In genomic region chr3:55781429-55782055, GRCm38 (mm10) we compare ENCODE assay signal across 12 mouse cellular contexts. TPM values are rescaled to one million over a fixed set of nuclear protein-coding genes. Genes with fewer than 3 reads are reported as not detected.
DNase-seq lines count a peak whose midpoint lies in the region; ATAC-seq and TF ChIP-seq lines count a peak whose summit lies in the region.
"Had no signal": no experiment of that assay in that cellular context is flagged by ENCODE, and none has a peak within 500 bp of the region (broad histone marks: within the 10 kb centered on the region; RNA-seq: fewer than 3 reads in every experiment).

No protein-coding gene starts in this region.

- no peak for TF ChIP-seq CTCF in lung, embryonic 14.5 days (IDR thresholded peaks at IDR 0.05; ENCODE audit: low read depth)

- H3K27ac ChIP-seq in lung, embryonic 14.5 days (ENCODE audit: low read depth) = no peak overlapping the region
- H3K27ac ChIP-seq in embryonic facial prominence, embryonic 15.5 days (replicated peaks) = peak overlapping the region; percentile 87
- H3K27ac ChIP-seq in limb, embryonic 14.5 days (replicated peaks; ENCODE audit: low read depth, low read length) = peak overlapping the region; percentile 92; the same call in 1 of the 2 replicates
- H3K27ac ChIP-seq in intestine, embryonic 16.5 days (ENCODE audit: low read length) = no peak overlapping the region
- no peak overlapping the region for H3K27ac ChIP-seq in heart, embryonic 12.5 days (ENCODE audit: poor library complexity, severe bottlenecking)
- H3K27ac ChIP-seq: heart, embryonic 10.5 days had no signal

- intact Hi-C loops in gastrocnemius, postnatal 14 days (cut with DNase I; ENCODE audit: low total_unique reads) = no loop called here

- DNase-seq in lung, embryonic 14.5 days = peak; percentile 14
- no peak for DNase-seq in lung, postnatal 36 days
- DNase-seq in limb, embryonic 14.5 days (ENCODE audit: low spot score) = no peak
- no peak for DNase-seq in layer of hippocampus, adult 9-11 months
- no peak for DNase-seq in gastrocnemius, postnatal 14 days
- DNase-seq: right cerebral cortex, postnatal 25 days had no signal

- no peaks in the 10 kb centered on the region for H3K36me3 ChIP-seq in lung, embryonic 14.5 days (ENCODE audit: insufficient read depth)
- no peaks in the 10 kb centered on the region for H3K36me3 ChIP-seq in embryonic facial prominence, embryonic 15.5 days
- H3K36me3 ChIP-seq in limb, embryonic 14.5 days (ENCODE audit: control insufficient read depth, insufficient read depth, low read length) = no peaks in the 10 kb centered on the region
- H3K36me3 ChIP-seq in intestine, embryonic 16.5 days (ENCODE audit: control insufficient read depth, insufficient read depth, low read length) = no peaks in the 10 kb centered on the region
- H3K36me3 ChIP-seq in heart, embryonic 12.5 days = no peaks in the 10 kb centered on the region
- H3K36me3 ChIP-seq: heart, embryonic 10.5 days had no signal

- no peak overlapping the region for H3K4me2 ChIP-seq in lung, embryonic 14.5 days
- peak overlapping the region; percentile 61 for H3K4me2 ChIP-seq in embryonic facial prominence, embryonic 15.5 days (replicated peaks)
- peak overlapping the region; percentile 67 for H3K4me2 ChIP-seq in limb, embryonic 14.5 days (replicated peaks; ENCODE audit: low read depth, low read length, severe bottlenecking)
- H3K4me2 ChIP-seq in intestine, embryonic 16.5 days (ENCODE audit: low read depth, low read length) = no peak overlapping the region
- H3K4me2 ChIP-seq in heart, embryonic 12.5 days = no peak overlapping the region

- TF ChIP-seq POLR2A in limb, embryonic 14.5 days (IDR thresholded peaks at IDR 0.05; ENCODE audit: borderline replicate concordance, extremely low read depth, insufficient read depth, insufficient read length) = no peak

- no peak overlapping the region for H3K4me3 ChIP-seq in lung, embryonic 14.5 days (ENCODE audit: low read depth, low read length)
- peak overlapping the region; percentile 51 for H3K4me3 ChIP-seq in embryonic facial prominence, embryonic 15.5 days (replicated peaks)
- H3K4me3 ChIP-seq in limb, embryonic 14.5 days (replicated peaks; ENCODE audit: low read length) = peak overlapping the region; percentile 54
- H3K4me3 ChIP-seq in intestine, embryonic 16.5 days (ENCODE audit: low read length) = no peak overlapping the region
- H3K4me3 ChIP-seq in heart, embryonic 12.5 days = no peak overlapping the region

- no peaks in the 10 kb centered on the region for H3K4me1 ChIP-seq in lung, embryonic 14.5 days (ENCODE audit: insufficient read depth)
- H3K4me1 ChIP-seq in embryonic facial prominence, embryonic 15.5 days = peaks cover 22% of the 10 kb centered on the region
- H3K4me1 ChIP-seq in limb, embryonic 14.5 days (ENCODE audit: control insufficient read depth, insufficient read depth, low read length) = peaks cover 13% of the 10 kb centered on the region
- peaks cover 5% of the 10 kb centered on the region; the same call in 1 of the 2 replicates for H3K4me1 ChIP-seq in intestine, embryonic 16.5 days (ENCODE audit: control insufficient read depth, insufficient read depth, low read length)
- H3K4me1 ChIP-seq in heart, embryonic 12.5 days (replicated peaks) = peaks cover 33% of the 10 kb centered on the region

- WGBS in lung, embryonic 14.5 days = 28% methylated on average over 5 of the region's 5 CpGs
- WGBS in embryonic facial prominence, embryonic 15.5 days = 30% methylated on average over 5 of the region's 5 CpGs
- 31% methylated on average over 5 of the region's 5 CpGs for WGBS in limb, embryonic 14.5 days
- WGBS in intestine, embryonic 16.5 days = 46% methylated on average over 5 of the region's 5 CpGs
- 27% methylated on average over 5 of the region's 5 CpGs for WGBS in heart, embryonic 12.5 days

- peaks cover 71% of the 10 kb centered on the region for H3K27me3 ChIP-seq in lung, embryonic 14.5 days (ENCODE audit: insufficient read depth, low read length)
- H3K27me3 ChIP-seq in embryonic facial prominence, embryonic 15.5 days = peaks cover 21% of the 10 kb centered on the region
- peaks cover 12% of the 10 kb centered on the region; the same call in 1 of the 2 replicates for H3K27me3 ChIP-seq in limb, embryonic 14.5 days (ENCODE audit: control insufficient read depth, insufficient read depth, low read length)
- H3K27me3 ChIP-seq in intestine, embryonic 16.5 days (replicated peaks; ENCODE audit: control insufficient read depth, insufficient read depth, low read length) = peaks cover 42% of the 10 kb centered on the region
- H3K27me3 ChIP-seq in heart, embryonic 12.5 days (replicated peaks) = peaks cover 54% of the 10 kb centered on the region
- H3K27me3 ChIP-seq: CH12.LX had no signal

- no peaks in the 10 kb centered on the region for H3K9me3 ChIP-seq in lung, embryonic 14.5 days (ENCODE audit: low read depth, low read length)
- H3K9me3 ChIP-seq in embryonic facial prominence, embryonic 15.5 days (replicated peaks) = no peaks in the 10 kb centered on the region
- no peaks in the 10 kb centered on the region for H3K9me3 ChIP-seq in limb, embryonic 14.5 days (ENCODE audit: control insufficient read depth, low read length)
- H3K9me3 ChIP-seq in intestine, embryonic 16.5 days (ENCODE audit: control insufficient read depth, low read length) = no peaks in the 10 kb centered on the region
- H3K9me3 ChIP-seq in heart, embryonic 12.5 days (replicated peaks) = no peaks in the 10 kb centered on the region
- H3K9me3 ChIP-seq: forebrain, embryonic 13.5 days; heart, embryonic 10.5 days had no signal

- no peak for ATAC-seq in lung, embryonic 14.5 days (ENCODE audit: insufficient read depth)
- ATAC-seq in embryonic facial prominence, embryonic 15.5 days (ENCODE audit: insufficient number of reproducible peaks, low FRiP score, low TSS enrichment, low read depth) = no peak
- no peak for ATAC-seq in limb, embryonic 14.5 days (ENCODE audit: low FRiP score, low read depth)
- ATAC-seq in intestine, embryonic 16.5 days = no peak
- ATAC-seq in heart, embryonic 12.5 days (ENCODE audit: insufficient number of reproducible peaks, low FRiP score) = no peak

- no peak overlapping the region for H3K9ac ChIP-seq in lung, embryonic 14.5 days
- H3K9ac ChIP-seq in embryonic facial prominence, embryonic 15.5 days = no peak overlapping the region
- no peak overlapping the region for H3K9ac ChIP-seq in limb, embryonic 14.5 days (ENCODE audit: low read depth, low read length, severe bottlenecking)
- no peak overlapping the region for H3K9ac ChIP-seq in intestine, embryonic 16.5 days (ENCODE audit: low read depth, low read length)
- no peak overlapping the region for H3K9ac ChIP-seq in heart, embryonic 12.5 days

RNA-seq across cellular contexts. Expression of gene Mab21l1, which starts 0.8 kb away (rescaled TPM):
- polyA plus RNA-seq in lung, embryonic 14.5 days (2014; fragmentation: Nextera tagmentation; extraction: Ambion mirVana) = 0.78 and 1.1 TPM in 2 replicates
- 35.5 and 38.1 TPM in 2 replicates for polyA plus RNA-seq in embryonic facial prominence, embryonic 15.5 days (2015; fragmentation: Nextera tagmentation; extraction: Ambion mirVana)
- polyA plus RNA-seq in limb, embryonic 14.5 days (2012; rRNA removed) = 18.9 and 23.4 TPM in 2 replicates
- polyA plus RNA-seq in limb, embryonic 14.5 days (2014; fragmentation: Nextera tagmentation; extraction: Ambion mirVana) = 18.7 and 25.3 TPM in 2 replicates
- 8.8 and 9.4 TPM in 2 replicates for polyA plus RNA-seq in intestine, embryonic 16.5 days (2015; fragmentation: Nextera tagmentation; extraction: Ambion mirVana)
- polyA plus RNA-seq in heart, embryonic 12.5 days (2016; fragmentation: Nextera tagmentation; extraction: Ambion mirVana) = 0.42 and 0.87 TPM in 2 replicates
- total RNA-seq in gastrocnemius, postnatal 14 days (2021) = 1 to 10 TPM; 1.8 to 2.2 TPM
- total RNA-seq: CH12.LX had no signal

Comparison
In these comparisons a context has a peak if more than half of its experiments do, and no peak if none do; other contexts are left out.
1. H3K27ac ChIP-seq: peak in embryonic facial prominence, embryonic 15.5 days (single experiment) and limb, embryonic 14.5 days (single experiment); none in lung, embryonic 14.5 days (single experiment), intestine, embryonic 16.5 days (single experiment) and heart, embryonic 12.5 days (single experiment).
2. H3K4me2 ChIP-seq: peak in embryonic facial prominence, embryonic 15.5 days (single experiment) and limb, embryonic 14.5 days (single experiment); none in lung, embryonic 14.5 days (single experiment), intestine, embryonic 16.5 days (single experiment) and heart, embryonic 12.5 days (single experiment).
3. H3K4me3 ChIP-seq: peak in embryonic facial prominence, embryonic 15.5 days (single experiment) and limb, embryonic 14.5 days (single experiment); none in lung, embryonic 14.5 days (single experiment), intestine, embryonic 16.5 days (single experiment) and heart, embryonic 12.5 days (single experiment).